Mouse (Mus musculus) stomach, postnatal 0 days (tissue): ENCODE results near the gene Olfr430.

Experiments
- CTCF ChIP-seq: IDR thresholded peaks from 2 replicates; pipeline ENCODE4 v1.5.1; 2016; ENCODE audit warnings: antibody characterized with exemption, low read depth, mild to moderate bottlenecking, moderate library complexity
- EP300 ChIP-seq: optimal IDR thresholded peaks from 2 replicates; pipeline ENCODE3; 2016; ENCODE audit warnings: antibody characterized with exemption

DNA sequence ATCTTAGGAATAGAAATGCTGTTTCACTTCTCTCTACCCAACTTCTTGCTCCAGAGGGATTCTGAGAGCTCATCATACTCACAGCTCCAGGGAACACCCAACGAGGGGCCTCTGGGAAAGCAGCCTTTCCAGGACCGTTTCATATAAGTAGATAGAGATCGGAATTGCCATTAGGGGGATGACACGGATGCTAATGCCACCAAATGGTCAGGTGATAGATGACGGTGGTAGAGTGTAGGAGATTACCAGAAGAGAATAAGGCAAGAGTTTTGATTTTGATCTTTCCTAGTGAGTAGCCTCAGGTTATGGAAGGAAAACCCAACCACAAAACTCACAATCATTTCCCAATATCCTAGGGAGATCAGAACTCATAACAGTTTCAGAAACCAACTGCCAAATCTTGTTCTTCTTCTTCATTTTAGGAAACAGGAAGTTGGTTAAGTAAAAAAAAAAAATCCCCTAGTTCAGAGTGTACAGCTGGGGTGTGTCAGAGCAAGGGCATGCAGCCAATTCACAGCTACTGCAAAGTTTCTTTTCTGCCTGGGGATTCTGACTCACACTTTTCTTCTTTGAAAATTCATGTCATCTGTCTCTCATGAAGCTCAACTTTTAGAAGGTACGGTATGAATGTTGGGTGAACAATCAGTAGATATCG is 25.8 kb upstream of the Olfr430 start, which contains the start of gene Olfr433:
- TF ChIP-seq CTCF (no peak), EP300 (no peak)
